Mouse (Mus musculus) midbrain, embryonic 16.5 days (tissue): ENCODE measurements around the gene Acvrl1. TPM values are rescaled to one million over a fixed set of nuclear protein-coding genes. Genes with fewer than 3 reads are reported as not detected.
"Not testable (repeated sequence)": the region's sequence is repeated elsewhere in the genome, so short reads cannot be mapped to it uniquely, and the experiment has no call there.

ENCODE experiments used
- ATAC-seq: fragments of 200-750 bp; cut with Nextera tagmentation; 2 replicates; pipeline ENCODE4 v1.8.0; 2017; ENCODE audit warnings: moderate TSS enrichment
- H3K27ac ChIP-seq: fragments of 300-500 bp; sonication (generic); 2 replicates; pipeline ENCODE4 v1.5.1; 2014; ENCODE audit warnings: mild to moderate bottlenecking, low read length, mixed read lengths
- H3K27me3 ChIP-seq: fragments of 300-500 bp; sonication (generic); 2 replicates; pipeline ENCODE4 v1.6.1; 2014; ENCODE audit warnings: low read depth, low read length, mixed read lengths; ENCODE audit not compliant: control insufficient read depth, insufficient read depth
- H3K36me3 ChIP-seq: fragments of 300-500 bp; sonication (generic); 2 replicates; pipeline ENCODE4 v1.6.1; 2014; ENCODE audit warnings: mild to moderate bottlenecking, low read length, moderate library complexity, mixed read lengths; ENCODE audit not compliant: control insufficient read depth, insufficient read depth
- H3K4me1 ChIP-seq: fragments of 300-500 bp; sonication (generic); 2 replicates; pipeline ENCODE4 v1.6.1; 2014; ENCODE audit warnings: mild to moderate bottlenecking, low read length, mixed read lengths; ENCODE audit not compliant: control insufficient read depth, insufficient read depth
- H3K4me2 ChIP-seq: fragments of 300-500 bp; sonication (generic); 2 replicates; pipeline ENCODE4 v1.6.1; 2014; ENCODE audit warnings: mild to moderate bottlenecking, low read length, mixed read lengths
- H3K4me3 ChIP-seq: fragments of 300-500 bp; sonication (generic); 2 replicates; pipeline ENCODE4 v1.5.1; 2014; ENCODE audit warnings: low read depth, mild to moderate bottlenecking, low read length, moderate library complexity, mixed read lengths
- H3K9ac ChIP-seq: fragments of 300-500 bp; sonication (generic); 2 replicates; pipeline ENCODE4 v1.6.1; 2014; ENCODE audit warnings: low read depth, low read length, mixed read lengths
- H3K9me3 ChIP-seq: fragments of 300-500 bp; sonication (generic); replicated peaks from 2 replicates; pipeline ENCODE4 v1.6.1; 2014; ENCODE audit warnings: mild to moderate bottlenecking, low read length, mixed read lengths; ENCODE audit not compliant: control insufficient read depth, poor library complexity, severe bottlenecking
- WGBS: fragments of 180-500 bp; shearing (Covaris S2); extraction: QIAGEN DNeasy Blood & Tissue Kit; methylation state at CpG from one replicate; pipeline ENCODE4 v1.1.7; 2014; 5-methylcytosine and 5-hydroxymethylcytosine counted together
- polyA plus RNA-seq: library from polyadenylated mRNA; unstranded; fragments of >200 nt; fragmentation: Nextera tagmentation; extraction: Ambion mirVana; gene quantifications from 2 replicates; pipeline ENCODE4 v1.2.1, GENCODE M21; 2015

The Acvrl1 gene
- polyA plus RNA-seq, 1 experiment from 2014 or later = 8.0 TPM

DNA sequence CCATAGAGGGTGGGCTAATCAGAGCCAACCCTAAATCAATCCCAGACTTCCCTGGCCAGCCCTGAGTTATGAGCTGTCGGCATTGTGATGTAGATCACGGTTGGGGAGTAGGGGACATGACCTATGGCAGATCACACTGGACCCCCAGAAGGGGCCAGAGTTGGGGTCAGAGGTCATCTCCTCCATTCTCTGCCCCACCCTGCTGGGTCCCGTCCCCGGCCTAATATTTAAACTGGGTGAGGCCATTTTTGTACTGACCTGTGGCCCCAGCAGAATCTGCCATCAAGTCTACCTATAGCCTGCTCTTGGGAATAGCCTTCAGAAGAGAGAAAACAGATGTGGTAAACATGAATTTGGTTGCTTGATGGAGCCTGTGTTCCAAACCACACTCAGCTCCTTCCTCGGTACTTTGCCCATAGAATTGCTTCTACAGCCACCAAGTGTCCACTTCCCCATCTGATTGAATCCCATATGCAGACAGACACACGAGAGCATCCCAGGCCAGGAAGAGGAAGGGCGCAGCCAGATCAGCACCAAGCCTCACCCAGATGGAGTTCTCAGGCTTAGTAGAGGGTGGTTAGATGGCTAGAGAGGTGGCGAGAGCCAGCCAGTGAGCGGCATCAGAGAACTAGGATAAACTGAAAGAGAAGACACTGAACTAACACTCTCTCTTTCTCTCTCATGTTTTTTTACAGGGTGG is 24.6 kb upstream of the Acvrl1 start:
- Histone ChIP-seq H3K4me2 (no peak overlapping the region), H3K9ac (no peak overlapping the region), H3K27me3 (no peaks in the 10 kb centered on the region), H3K4me1 (no peaks in the 10 kb centered on the region), H3K4me3 (no peak overlapping the region), H3K27ac (no peak overlapping the region), H3K36me3 (no peaks in the 10 kb centered on the region), H3K9me3 (no peaks in the 10 kb centered on the region)
- no peak for ATAC-seq
- 84% methylated on average over 9 of the region's 9 CpGs for WGBS

DNA sequence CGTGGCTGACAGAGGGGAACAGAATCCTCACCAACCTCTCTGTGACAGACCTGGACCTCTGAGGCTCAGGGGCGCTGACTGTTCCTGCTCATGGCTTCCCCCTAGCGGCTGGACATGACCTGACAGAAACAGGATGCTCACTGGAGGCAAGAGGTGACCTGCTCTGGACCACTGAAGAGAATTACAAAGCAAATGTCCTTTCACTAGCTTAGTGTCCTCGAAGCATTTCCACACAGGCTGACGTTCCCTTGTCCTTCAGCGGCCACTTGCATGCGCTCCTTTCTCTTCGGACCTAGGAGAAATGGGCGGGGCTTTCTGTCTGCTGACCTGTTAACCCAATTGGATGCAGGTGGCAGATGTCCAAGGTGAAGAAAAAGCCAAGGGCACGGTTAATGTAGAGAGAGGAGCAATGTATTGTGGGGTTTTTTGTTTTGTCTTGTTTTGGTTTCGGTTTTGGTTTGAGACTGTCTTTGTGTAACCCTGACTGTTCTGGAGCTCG is 22.8 kb upstream of the Acvrl1 start:
- ATAC-seq = no peak
- no peak overlapping the region for H3K9ac ChIP-seq
- H3K36me3 ChIP-seq = no peaks in the 10 kb centered on the region
- H3K27ac ChIP-seq = no peak overlapping the region
- 19% methylated on average over 12 of the region's 12 CpGs for WGBS
- no peaks in the 10 kb centered on the region for H3K27me3 ChIP-seq
- H3K4me1 ChIP-seq = no peaks in the 10 kb centered on the region
- H3K4me2 ChIP-seq = no peak overlapping the region
- no peak overlapping the region for H3K4me3 ChIP-seq
- H3K9me3 ChIP-seq = no peaks in the 10 kb centered on the region

DNA sequence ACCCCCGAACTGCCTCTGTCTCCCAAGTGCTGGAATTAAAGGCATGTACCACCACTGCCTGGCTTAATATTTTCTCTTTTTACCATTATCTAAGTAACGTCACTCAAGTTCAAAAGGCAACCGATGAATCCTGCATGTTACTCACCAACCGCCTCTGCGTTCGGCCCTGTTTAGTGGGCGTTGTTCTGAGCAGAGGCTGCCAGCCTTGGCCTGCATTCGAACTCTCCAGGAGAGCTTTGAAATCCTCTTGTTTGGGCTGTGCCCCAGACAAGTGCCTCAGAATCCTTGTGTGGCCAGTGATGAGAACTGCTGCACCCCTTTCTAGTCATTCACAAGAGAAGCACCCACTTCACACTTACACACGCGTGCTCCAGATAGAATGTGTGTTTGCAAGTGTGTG is 22.3 kb upstream of the Acvrl1 start:
- 83% methylated on average over 10 of the region's 10 CpGs for WGBS
- no peaks in the 10 kb centered on the region for H3K4me1 ChIP-seq
- H3K27me3 ChIP-seq = no peaks in the 10 kb centered on the region
- H3K9me3 ChIP-seq = no peaks in the 10 kb centered on the region
- no peak for ATAC-seq
- no peaks in the 10 kb centered on the region for H3K36me3 ChIP-seq
- no peak overlapping the region for H3K4me3 ChIP-seq
- no peak overlapping the region for H3K9ac ChIP-seq
- H3K4me2 ChIP-seq = no peak overlapping the region
- H3K27ac ChIP-seq = no peak overlapping the region

DNA sequence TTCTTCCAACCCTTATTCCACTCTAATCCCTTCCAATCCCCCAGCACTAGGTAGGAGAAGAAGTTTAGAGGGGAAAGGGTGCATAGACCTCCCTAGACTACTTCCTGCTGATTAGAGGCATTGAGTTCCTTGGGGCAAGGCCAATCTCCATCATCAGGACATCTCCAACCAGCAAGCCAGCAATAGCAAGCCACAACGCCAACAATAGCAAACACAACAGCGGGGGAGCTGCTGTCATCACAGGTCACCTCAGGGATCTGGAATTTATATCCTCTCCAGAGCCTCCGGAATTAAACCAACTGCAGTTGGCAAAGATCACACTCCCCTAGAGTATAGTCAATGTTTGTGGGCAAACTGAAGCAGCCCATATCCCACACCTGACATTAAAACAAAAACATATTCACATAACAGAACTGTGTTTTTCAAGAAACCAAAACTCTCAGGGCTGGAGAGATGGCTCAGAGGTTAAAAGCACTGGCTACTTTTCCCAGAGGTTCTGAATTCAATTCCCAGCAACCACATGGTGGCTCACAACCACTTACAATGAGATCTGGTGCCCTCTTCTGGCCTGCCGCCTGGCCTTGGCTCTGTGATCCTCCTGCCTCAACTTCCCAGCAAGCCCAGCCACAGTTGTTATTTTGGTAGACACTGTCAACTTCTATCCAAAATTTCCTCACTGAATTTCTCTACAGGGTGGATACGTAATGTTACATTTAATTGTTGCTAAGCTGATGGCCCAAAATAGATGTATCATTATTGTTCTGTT is 20.2 kb upstream of the Acvrl1 start:
- 88% methylated on average over 5 of the region's 5 CpGs for WGBS
- Histone ChIP-seq H3K4me1 (no peaks in the 10 kb centered on the region), H3K4me2 (no peak overlapping the region), H3K4me3 (no peak overlapping the region), H3K27me3 (no peaks in the 10 kb centered on the region), H3K27ac (no peak overlapping the region), H3K9me3 (no peaks in the 10 kb centered on the region), H3K9ac (no peak overlapping the region), H3K36me3 (no peaks in the 10 kb centered on the region)
- ATAC-seq = no peak

DNA sequence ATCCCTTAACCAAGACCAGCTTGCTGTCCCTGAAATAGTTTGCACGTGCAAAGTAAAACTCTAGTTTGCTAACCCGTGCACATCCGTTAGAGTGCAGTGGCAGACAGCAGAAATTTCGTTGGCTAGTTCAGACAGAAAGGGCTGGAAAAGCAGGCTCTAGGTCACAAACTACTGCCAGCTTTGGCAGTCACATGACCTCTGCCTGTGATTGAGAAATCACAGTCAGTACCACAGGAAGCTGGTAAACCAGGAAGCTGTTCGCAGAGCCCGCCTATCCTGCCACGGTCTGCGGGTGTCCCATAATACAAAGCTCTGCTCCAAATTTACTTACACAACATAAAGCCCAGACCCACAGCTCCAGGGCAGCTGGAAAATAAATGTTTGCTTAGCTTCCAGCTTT is 15.1 kb upstream of the Acvrl1 start:
- Histone ChIP-seq H3K4me1 (no peaks in the 10 kb centered on the region), H3K27me3 (no peaks in the 10 kb centered on the region), H3K4me3 (no peak overlapping the region), H3K27ac (no peak overlapping the region), H3K9ac (no peak overlapping the region), H3K36me3 (no peaks in the 10 kb centered on the region), H3K9me3 (no peaks in the 10 kb centered on the region; the same call in 1 of the 2 replicates), H3K4me2 (no peak overlapping the region)
- 85% methylated on average over 8 of the region's 8 CpGs for WGBS
- no peak for ATAC-seq

DNA sequence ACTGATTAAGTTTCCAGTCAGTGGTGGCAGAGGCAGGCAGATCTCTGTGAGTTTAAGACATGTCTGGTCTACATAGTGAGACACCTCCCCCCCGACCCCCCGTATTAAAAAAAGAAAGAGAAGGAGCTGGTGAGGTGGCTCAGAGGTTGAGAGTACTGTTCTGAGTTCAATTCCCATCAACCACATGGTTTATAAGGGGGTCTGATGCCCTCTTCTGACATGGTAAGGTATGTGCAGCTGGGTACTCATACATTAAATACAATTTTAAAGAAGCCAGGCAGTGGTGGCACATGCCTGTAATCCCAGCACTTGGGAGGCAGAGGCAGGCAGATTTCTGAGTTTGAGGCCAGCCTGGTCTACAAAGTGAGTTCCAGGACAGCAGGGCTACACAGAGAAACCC is 14.5 kb upstream of the Acvrl1 start:
- H3K4me1 ChIP-seq, H3K36me3 ChIP-seq, H3K4me2 ChIP-seq, H3K9ac ChIP-seq, H3K4me3 ChIP-seq, H3K27me3 ChIP-seq, ATAC-seq, H3K9me3 ChIP-seq, H3K27ac ChIP-seq: not testable (repeated sequence)
- WGBS = 88% methylated on average over 2 of the region's 2 CpGs

DNA sequence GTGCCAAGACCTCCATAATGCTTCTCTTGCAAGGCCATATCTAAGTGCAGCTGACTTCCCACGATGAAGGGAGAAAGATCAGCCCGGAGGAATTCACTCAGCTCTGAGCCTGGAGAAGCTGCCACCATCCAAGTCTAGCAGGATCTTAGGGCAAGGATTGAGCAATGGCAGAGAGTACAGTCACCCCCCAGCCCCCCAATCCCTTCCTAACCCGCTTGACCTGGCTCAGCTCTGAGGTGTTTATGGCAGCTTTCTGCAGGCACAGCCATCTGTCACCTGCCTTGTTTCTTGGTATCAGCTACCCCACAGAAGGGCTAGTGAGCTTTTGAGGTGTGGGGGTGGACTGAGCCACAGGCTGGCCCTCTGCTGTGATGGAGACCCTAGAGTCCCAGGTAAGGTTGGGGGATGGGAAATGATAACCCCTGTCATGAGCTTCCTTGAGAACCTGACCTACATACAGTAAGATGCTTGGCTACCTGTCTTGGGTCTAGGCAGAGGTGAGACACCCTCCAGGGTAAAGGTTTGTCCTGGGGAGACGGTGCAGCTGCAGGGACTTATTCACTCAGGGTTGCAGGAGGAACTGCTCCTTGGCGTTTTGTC is 12.7 kb upstream of the Acvrl1 start, which contains the start of gene Ankrd33:
Gene Ankrd33 (plus strand): TSS at position 245 of the 600 bp plus-strand sequence.
- H3K27ac ChIP-seq = no peak within 1 kb of the TSS
- WGBS = 82% methylated on average over 5 of the region's 5 CpGs
- H3K36me3 ChIP-seq = no peaks in the 10 kb centered on the region
- no peaks in the 10 kb centered on the region; the same call in 1 of the 2 replicates for H3K9me3 ChIP-seq
- no peaks in the 10 kb centered on the region for H3K4me1 ChIP-seq
- no peak within 1 kb of the TSS for H3K9ac ChIP-seq
- H3K27me3 ChIP-seq = no peaks in the 10 kb centered on the region
- ATAC-seq = no peak
- H3K4me2 ChIP-seq = no peak within 1 kb of the TSS
- no peak within 1 kb of the TSS for H3K4me3 ChIP-seq

DNA sequence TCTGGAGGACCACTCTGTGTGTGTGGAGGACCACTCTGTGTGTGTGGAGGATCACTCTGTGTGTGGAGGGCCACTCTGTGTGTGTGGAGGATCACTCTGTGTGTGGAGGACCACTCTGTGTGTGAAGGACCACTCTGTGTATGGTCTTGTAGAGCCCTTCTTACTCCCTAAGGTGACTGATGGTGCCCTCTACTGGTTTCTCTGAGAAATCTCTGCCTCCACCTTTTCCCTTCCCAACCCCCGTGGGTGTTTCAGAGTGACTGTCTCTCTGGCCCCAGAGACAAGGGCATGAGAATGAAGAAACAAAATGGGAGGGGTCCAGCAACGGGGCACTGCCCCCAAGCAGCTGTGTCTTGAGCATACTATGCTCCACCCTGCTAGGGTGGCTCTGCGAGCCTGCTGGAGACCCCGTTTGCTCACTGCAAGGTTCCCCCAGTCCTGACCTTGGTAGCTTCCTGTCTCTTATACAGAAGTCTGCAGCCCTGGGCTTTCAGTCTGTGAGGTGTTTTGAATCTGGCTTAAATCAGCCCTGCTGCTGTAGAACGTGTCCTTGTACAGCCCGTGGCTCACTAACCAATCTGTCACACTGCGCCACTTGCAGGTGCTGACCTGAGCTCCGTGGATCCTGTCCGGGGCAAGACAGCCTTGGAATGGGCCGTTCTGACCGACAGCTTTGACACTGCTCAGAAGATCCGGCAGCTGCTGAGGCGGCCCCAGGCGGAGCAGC is 9.8 kb upstream of the Acvrl1 start:
- H3K27ac ChIP-seq = no peak overlapping the region
- no peak for ATAC-seq
- WGBS = 66% methylated on average over 14 of the region's 14 CpGs

More for the DNA sequence above, 9.8 kb upstream of the Acvrl1 start:
- Histone ChIP-seq H3K9ac (no peak overlapping the region), H3K27me3 (no peaks in the 10 kb centered on the region), H3K9me3 (no peaks in the 10 kb centered on the region; the same call in 1 of the 2 replicates), H3K4me2 (no peak overlapping the region), H3K4me1 (no peaks in the 10 kb centered on the region), H3K36me3 (no peaks in the 10 kb centered on the region), H3K4me3 (no peak overlapping the region)
